Mouse (Mus musculus): ENCODE data around the gene Cyb5b.
A peak's percentile ranks its signal among the peaks of the same experiment; 100 is the strongest.
"Not testable (repeated sequence)": the region's sequence is repeated elsewhere in the genome, so short reads cannot be mapped to it uniquely, and the experiment has no call there.

Gene Cyb5b

GRCm38 (mm10) chr8:107150404-107151157 is at the start of gene Cyb5b:
Gene Cyb5b (plus strand): TSS chr8:107150640.
- DNase-seq (ENCODE audit: low spot score) = peak; percentile 94

GRCm38 (mm10) chr8:107104547-107104946 is 45.9 kb upstream of the Cyb5b start:
- DNase-seq (ENCODE audit: low spot score) = peak; percentile 91

- DNase-seq (ENCODE audit: low spot score) = not testable (repeated sequence)
Measured at GRCm38 (mm10) chr8:107108089-107108488, 42.4 kb upstream of the Cyb5b start.

- DNase-seq (ENCODE audit: low spot score) = no peak
Measured at GRCm38 (mm10) chr8:107108978-107109720, 41.3 kb upstream of the Cyb5b start.

- DNase-seq (ENCODE audit: low spot score) = no peak
Measured at GRCm38 (mm10) chr8:107109816-107110435, 40.5 kb upstream of the Cyb5b start.

GRCm38 (mm10) chr8:107110629-107111330 is 39.7 kb upstream of the Cyb5b start:
- DNase-seq (ENCODE audit: low spot score) = no peak

- no peak for DNase-seq (ENCODE audit: low spot score)
Measured at GRCm38 (mm10) chr8:107111340-107112105, 38.9 kb upstream of the Cyb5b start.

- DNase-seq (ENCODE audit: low spot score) = no peak
Measured at GRCm38 (mm10) chr8:107113209-107113608, 37.2 kb upstream of the Cyb5b start.

- no peak for DNase-seq (ENCODE audit: low spot score)
Measured at GRCm38 (mm10) chr8:107114150-107115007, 36.1 kb upstream of the Cyb5b start.

GRCm38 (mm10) chr8:107115008-107115320 is 35.5 kb upstream of the Cyb5b start:
- DNase-seq (ENCODE audit: low spot score) = no peak

- DNase-seq (ENCODE audit: low spot score) = peak; percentile 93
Measured at GRCm38 (mm10) chr8:107116023-107116422, 34.4 kb upstream of the Cyb5b start.

- no peak for DNase-seq (ENCODE audit: low spot score)
Measured at GRCm38 (mm10) chr8:107117019-107117418, 33.4 kb upstream of the Cyb5b start.

GRCm38 (mm10) chr8:107118803-107119233 is 31.6 kb upstream of the Cyb5b start:
- no peak for DNase-seq (ENCODE audit: low spot score)

- DNase-seq (ENCODE audit: low spot score) = no peak
Measured at GRCm38 (mm10) chr8:107119412-107119811, 31.0 kb upstream of the Cyb5b start.

- no peak for DNase-seq (ENCODE audit: low spot score)
Measured at GRCm38 (mm10) chr8:107120806-107121205, 29.6 kb upstream of the Cyb5b start.

GRCm38 (mm10) chr8:107121681-107122291 is 28.7 kb upstream of the Cyb5b start:
- DNase-seq (ENCODE audit: low spot score) = no peak

GRCm38 (mm10) chr8:107123063-107123614 is 27.3 kb upstream of the Cyb5b start:
- DNase-seq (ENCODE audit: low spot score) = peak; percentile 66

GRCm38 (mm10) chr8:107124343-107124742 is 26.1 kb upstream of the Cyb5b start:
- DNase-seq (ENCODE audit: low spot score) = no peak

GRCm38 (mm10) chr8:107129171-107130025 is 21.0 kb upstream of the Cyb5b start:
- DNase-seq (ENCODE audit: low spot score) = no peak

Data from embryo, embryonic 10.5 days (tissue).